Mouse (Mus musculus): ENCODE results near the gene Gmeb2.

DNA sequence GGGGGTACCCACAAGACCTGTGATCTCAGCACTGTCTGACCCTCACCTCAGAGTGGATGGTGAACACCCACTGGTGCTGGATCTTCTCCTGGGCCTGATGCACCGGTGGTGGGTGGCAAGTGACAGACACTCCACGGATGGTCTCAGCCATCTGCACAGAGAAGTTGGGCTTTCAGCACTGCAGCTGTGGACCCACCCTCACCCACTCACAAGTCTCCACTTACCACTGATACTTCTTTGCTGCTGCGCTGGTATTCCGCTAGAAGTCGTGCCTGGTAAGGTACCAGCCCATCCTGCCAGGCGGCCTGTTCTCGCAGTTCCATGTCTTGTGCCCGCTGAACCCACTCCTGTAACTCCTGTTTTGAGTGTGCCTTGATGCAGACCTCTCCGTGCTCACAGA is 48.6 kb downstream of the Gmeb2 start:
- TF ChIP-seq CTCF (conservative IDR thresholded peaks at IDR 0.05 in 1 of 2, IDR thresholded peaks at IDR 0.05 in 1 of 2; ENCODE audit: low read depth in 2 of 2, low read length in 2 of 2) (no peak), USF1 (IDR thresholded peaks at IDR 0.05; ENCODE audit: low read depth, low read length) (no peak), E2F4 (IDR thresholded peaks at IDR 0.05; ENCODE audit: insufficient replicate concordance, low read depth, low read length) (no peak), CHD2 (IDR thresholded peaks at IDR 0.05; ENCODE audit: low read length) (no peak), EP300 (IDR thresholded peaks at IDR 0.05; ENCODE audit: low read length) (no peak), POLR2AphosphoS2 (IDR thresholded peaks at IDR 0.05; ENCODE audit: low read depth, low read length) (no peak)
